Mouse (Mus musculus): ENCODE data around the gene Mrps21. TPM values are rescaled to one million over a fixed set of nuclear protein-coding genes. Genes with fewer than 3 reads are reported as not detected.

Mrps21 gene
- total RNA-seq (2012; rRNA removed) (317 and 415 TPM in 2 replicates), total RNA-seq (2014; rRNA removed) (453 and 557 TPM in 2 replicates), polyA plus RNA-seq (2012; ENCODE audit: insufficient read length, low read depth) (251 and 292 TPM in 2 replicates)

DNA sequence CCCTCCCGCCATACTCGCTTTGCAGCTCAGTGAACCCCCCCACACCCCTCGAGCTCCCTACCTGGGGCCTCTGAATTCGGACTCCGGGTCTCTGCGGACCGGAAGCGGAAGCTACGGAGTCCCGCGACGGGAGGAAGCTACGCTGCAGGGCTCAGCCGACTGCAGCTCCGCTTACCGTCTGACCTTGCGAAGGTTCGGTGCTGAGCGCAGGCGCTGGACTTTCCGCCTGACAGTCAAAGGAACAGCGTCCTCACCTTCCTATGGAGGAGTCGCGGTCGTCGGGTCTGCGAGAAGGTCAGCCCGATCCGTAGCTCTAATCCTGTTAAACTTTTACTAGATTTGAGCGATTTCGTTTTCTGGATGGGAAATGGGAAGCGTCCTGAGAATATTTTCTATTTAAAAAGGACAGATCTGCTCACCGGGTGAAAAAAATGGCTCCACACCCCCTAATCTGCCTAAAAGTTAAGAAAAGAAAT, at the start of gene Mrps21:
Gene Mrps21, minus strand, starts transcription at position 128 of the 476 bp plus-strand sequence.
- TF ChIP-seq MXI1 (IDR thresholded peaks at IDR 0.05; ENCODE audit: low read depth, low read length) (no peak), ELF1 (IDR thresholded peaks at IDR 0.05; ENCODE audit: low read depth, low read length) (peak; percentile 91), GABPA (IDR thresholded peaks at IDR 0.05; ENCODE audit: insufficient replicate concordance, low read depth, low read length) (no peak; the same call in 1 of the 2 replicates), TBP (conservative IDR thresholded peaks at IDR 0.05; ENCODE audit: low read depth, low read length) (peak; percentile 90), SMC3 (IDR thresholded peaks at IDR 0.05; ENCODE audit: low read depth, low read length) (no peak), POLR2AphosphoS2 (IDR thresholded peaks at IDR 0.05; ENCODE audit: low read depth, low read length) (peak; percentile 72), ZNF384 (IDR thresholded peaks at IDR 0.05; ENCODE audit: low read depth, low read length) (peak; percentile 55), MAZ (IDR thresholded peaks at IDR 0.05; ENCODE audit: low read depth, low read length) (0 out of 2 replicates have a peak, but pooled peaks have one; percentile 37), JUND (conservative IDR thresholded peaks at IDR 0.05; ENCODE audit: low read depth, low read length) (no peak), ZKSCAN1 (IDR thresholded peaks at IDR 0.05; ENCODE audit: borderline replicate concordance, low read depth, low read length) (no peak), ZC3H11A (IDR thresholded peaks at IDR 0.05; ENCODE audit: low read depth, low read length) (no peak), SIN3A (IDR thresholded peaks at IDR 0.05; ENCODE audit: low read length) (peak; percentile 76), KAT2A (IDR thresholded peaks at IDR 0.05; ENCODE audit: insufficient replicate concordance, low read length) (peak; percentile 78; the same call in 1 of the 2 replicates), ZMIZ1 (IDR thresholded peaks at IDR 0.05; ENCODE audit: low read depth, low read length) (peak; percentile 65; the same call in 1 of the 2 replicates), USF2 (conservative IDR thresholded peaks at IDR 0.05; ENCODE audit: low read depth, low read length) (no peak), MAFK (IDR thresholded peaks at IDR 0.05; ENCODE audit: insufficient replicate concordance, low read length) (no peak), NELFE (IDR thresholded peaks at IDR 0.05; ENCODE audit: low read depth, low read length) (peak; percentile 95; the same call in 1 of the 2 replicates), UBTF (IDR thresholded peaks at IDR 0.05; ENCODE audit: low read depth, low read length) (peak; percentile 62; the same call in 1 of the 2 replicates), BHLHE40 (IDR thresholded peaks at IDR 0.05; ENCODE audit: low read depth, low read length) (peak; percentile 60), E2F4 (IDR thresholded peaks at IDR 0.05; ENCODE audit: insufficient replicate concordance, low read depth, low read length) (no peak), JUN (IDR thresholded peaks at IDR 0.05; ENCODE audit: insufficient read depth, low read depth, low read length) (no peak), PAX5 (IDR thresholded peaks at IDR 0.05; ENCODE audit: low read length) (no peak), MYC (IDR thresholded peaks at IDR 0.05; ENCODE audit: low read depth, low read length) (no peak), ETS1 (conservative IDR thresholded peaks at IDR 0.05; ENCODE audit: low read depth, low read length) (peak; percentile 38; the same call in 1 of the 2 replicates), RCOR1 (conservative IDR thresholded peaks at IDR 0.05; ENCODE audit: low read depth, low read length) (no peak), IRF4 (IDR thresholded peaks at IDR 0.05; ENCODE audit: low read depth, low read length) (peak; percentile 69), RAD21 (IDR thresholded peaks at IDR 0.05; ENCODE audit: low read depth, low read length) (no peak; the same call in 1 of the 2 replicates), NRF1 (IDR thresholded peaks at IDR 0.05; ENCODE audit: low read depth, low read length) (peak; percentile 90), USF1 (IDR thresholded peaks at IDR 0.05; ENCODE audit: low read depth, low read length) (no peak), POLR2A (IDR thresholded peaks at IDR 0.05; ENCODE audit: low read depth, low read length) (peak; percentile 99), CHD2 (IDR thresholded peaks at IDR 0.05; ENCODE audit: low read length) (no peak; the same call in 1 of the 2 replicates), MEF2A (IDR thresholded peaks at IDR 0.05; ENCODE audit: borderline replicate concordance, low read depth, low read length) (peak; percentile 58; the same call in 1 of the 2 replicates), TCF12 (IDR thresholded peaks at IDR 0.05; ENCODE audit: low read depth, low read length) (peak; percentile 95), HCFC1 (IDR thresholded peaks at IDR 0.05; ENCODE audit: low read depth, low read length) (peak; percentile 90), CTCF (conservative IDR thresholded peaks at IDR 0.05 in 1 of 2, IDR thresholded peaks at IDR 0.05 in 1 of 2; ENCODE audit: low read depth in 2 of 2, low read length in 2 of 2) (no peak)
- Histone ChIP-seq H3K4me1 (ENCODE audit: control insufficient read depth in 1 of 2, insufficient read depth in 2 of 2) (peaks cover 3 to 19% of the 10 kb centered on the region in 2 experiments; a peak in 3 of 4 replicates), H3K27me3 (replicated peaks) (no peaks in the 10 kb centered on the region), H3K4me3 (replicated peaks in 1 of 3; ENCODE audit: low read depth in 2 of 3, low read length in 2 of 3, poor library complexity in 1 of 3) (peak within 1 kb of the TSS; percentile 68 to 96 (median 94)), H3K36me3 (replicated peaks in 1 of 2; ENCODE audit: control insufficient read depth in 1 of 2, insufficient read depth in 1 of 2, low read length in 1 of 2) (peaks cover 25 to 60% of the 10 kb centered on the region in 2 experiments), H3K79me2 (replicated peaks; ENCODE audit: control insufficient read depth, extremely low read depth, insufficient read depth, poor library complexity, severe bottlenecking) (peaks cover 43% of the 10 kb centered on the region), H3K9ac (ENCODE audit: insufficient read depth, low read depth) (peak within 1 kb of the TSS; percentile 91), H3K9me3 (replicated peaks; ENCODE audit: low read length) (no peaks in the 10 kb centered on the region), H3K27ac (ENCODE audit: insufficient read depth, low read depth) (peak within 1 kb of the TSS; percentile 47), H3K4me2 (ENCODE audit: insufficient read depth, low read depth, poor library complexity, severe bottlenecking) (peak within 1 kb of the TSS; percentile 96)
- in situ Hi-C loops (cut with MboI; ENCODE audit: low pct_ligation_motif_present, low pct_unique_long_range_greater_than_20kb, low sequenced_read_pairs) (no loop called here), dilution Hi-C loops (cut with MboI; ENCODE audit: extremely low pct_ligation_motif_present, extremely low pct_unique_long_range_greater_than_20kb, low sequenced_read_pairs) (no loop called here)
- DNase-seq (ENCODE audit: extremely low read depth), result peak; percentile 92
